Mouse (Mus musculus): ENCODE measurements around the gene Hs6st3. TPM values are rescaled to one million over a fixed set of nuclear protein-coding genes. Genes with fewer than 3 reads are reported as not detected.
A peak's percentile ranks its signal among the peaks of the same experiment; 100 is the strongest.
"Not testable (repeated sequence)": the region's sequence is repeated elsewhere in the genome, so short reads cannot be mapped to it uniquely, and the experiment has no call there.

The Hs6st3 gene
- polyA plus RNA-seq, 1 experiment = 17.6 TPM

DNA sequence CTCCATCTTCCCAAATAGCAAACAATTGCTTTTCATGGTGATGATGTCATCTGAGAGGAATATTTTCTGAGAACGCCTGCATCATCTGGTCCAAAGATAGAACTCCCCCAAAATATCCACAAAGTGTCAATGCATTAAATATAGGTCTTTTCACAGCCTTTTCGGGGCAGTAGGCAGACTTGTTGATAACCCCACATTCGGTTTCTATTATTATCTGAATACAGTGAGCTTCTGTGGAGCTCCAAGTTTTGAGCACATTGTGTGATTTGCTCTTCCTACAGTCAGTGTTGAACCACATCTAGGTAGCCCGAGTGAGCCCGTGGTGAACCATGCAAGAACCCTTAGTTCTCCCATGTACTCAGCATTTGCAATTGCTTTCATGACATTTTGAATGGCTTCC, 402.4 kb downstream of the Hs6st3 start:
- H3K27ac ChIP-seq (ENCODE audit: insufficient read depth, low read length) = no peak overlapping the region
- TF ChIP-seq POLR2A (IDR thresholded peaks at IDR 0.05; ENCODE audit: extremely low read depth, insufficient read depth, low read length) (no peak), CTCF (IDR thresholded peaks at IDR 0.05; ENCODE audit: extremely low read depth, insufficient read depth, low read length) (no peak)
- no peak overlapping the region for H3K4me3 ChIP-seq (ENCODE audit: insufficient read depth, low read length)
- H3K4me1 ChIP-seq (ENCODE audit: control insufficient read depth, insufficient read depth, low read length) = no peaks in the 10 kb centered on the region; the same call in 1 of the 2 replicates

DNA sequence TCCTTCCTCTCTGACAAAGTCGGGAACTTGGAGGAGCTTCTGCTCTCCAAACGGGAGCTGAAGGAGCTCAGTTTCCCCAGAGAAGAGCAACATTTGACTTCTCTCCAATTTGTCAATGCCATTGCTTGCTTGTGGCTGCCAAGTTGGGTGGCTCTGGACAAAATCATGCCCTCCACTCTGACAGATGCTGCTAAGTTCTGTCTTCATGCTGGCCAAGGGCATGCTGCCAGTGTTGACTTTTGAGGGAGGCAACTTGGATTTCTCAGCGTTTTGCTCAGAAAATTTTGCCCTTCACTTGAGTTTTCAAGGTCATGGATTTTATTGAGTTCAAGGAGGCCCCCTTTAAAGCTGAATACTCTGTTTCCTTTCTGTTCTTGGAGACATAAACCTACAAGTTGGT, 406.5 kb downstream of the Hs6st3 start:
- H3K27ac ChIP-seq (ENCODE audit: insufficient read depth, low read length) = no peak overlapping the region
- no peaks in the 10 kb centered on the region; the same call in 1 of the 2 replicates for H3K4me1 ChIP-seq (ENCODE audit: control insufficient read depth, insufficient read depth, low read length)
- TF ChIP-seq POLR2A (IDR thresholded peaks at IDR 0.05; ENCODE audit: extremely low read depth, insufficient read depth, low read length) = no peak
- TF ChIP-seq CTCF (IDR thresholded peaks at IDR 0.05; ENCODE audit: extremely low read depth, insufficient read depth, low read length) = no peak
- no peak overlapping the region for H3K4me3 ChIP-seq (ENCODE audit: insufficient read depth, low read length)

DNA sequence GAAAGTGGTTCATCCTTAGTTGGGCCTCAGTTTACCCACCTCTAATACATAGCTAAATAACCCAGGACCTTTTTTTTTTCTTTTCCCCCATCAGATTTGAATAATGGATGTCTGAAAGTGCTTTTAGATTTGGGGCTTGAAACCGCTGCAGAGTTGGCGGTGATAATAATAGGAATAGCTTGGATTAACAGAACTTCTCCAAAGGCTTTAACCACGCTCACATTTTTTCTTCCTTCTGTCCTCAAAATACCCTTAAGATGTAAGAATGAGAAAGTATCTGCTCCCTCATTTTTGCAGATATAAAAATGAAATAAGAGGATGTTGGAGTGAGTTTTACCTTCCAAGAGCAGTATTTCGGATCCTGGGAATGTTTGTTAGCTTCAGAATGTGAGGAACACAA, 420.2 kb downstream of the Hs6st3 start:
- Histone ChIP-seq H3K4me3 (ENCODE audit: insufficient read depth, low read length) (no peak overlapping the region), H3K4me1 (ENCODE audit: control insufficient read depth, insufficient read depth, low read length) (peaks cover 3% of the 10 kb centered on the region; the same call in 1 of the 2 replicates), H3K27ac (ENCODE audit: insufficient read depth, low read length) (peak overlapping the region; percentile 29; the same call in 1 of the 2 replicates)
- no peak for TF ChIP-seq POLR2A (IDR thresholded peaks at IDR 0.05; ENCODE audit: extremely low read depth, insufficient read depth, low read length)
- no peak for TF ChIP-seq CTCF (IDR thresholded peaks at IDR 0.05; ENCODE audit: extremely low read depth, insufficient read depth, low read length)

DNA sequence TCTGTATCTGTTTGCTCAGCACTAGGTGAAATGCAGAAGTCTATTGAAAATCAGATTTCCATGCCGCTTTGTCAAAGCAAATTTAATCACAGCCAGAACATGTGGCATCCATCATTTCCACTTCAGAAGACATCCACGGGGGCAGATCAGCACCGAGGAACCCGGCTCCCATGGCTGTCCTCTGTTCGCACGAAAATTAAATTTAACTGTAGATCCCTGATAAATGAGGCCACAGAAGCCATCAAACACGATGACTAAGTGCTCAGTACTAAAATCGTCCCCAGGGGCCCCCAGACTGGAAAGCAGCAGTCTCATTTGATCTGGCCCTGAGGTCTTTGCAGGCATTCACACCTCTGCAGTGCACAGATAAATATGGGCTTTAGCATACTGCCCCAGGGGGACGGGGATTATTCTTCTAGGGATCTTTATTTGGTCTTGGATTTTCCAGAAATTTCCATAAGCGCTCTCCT, 443.9 kb downstream of the Hs6st3 start:
- no peak for TF ChIP-seq POLR2A (IDR thresholded peaks at IDR 0.05; ENCODE audit: extremely low read depth, insufficient read depth, low read length)
- TF ChIP-seq CTCF (IDR thresholded peaks at IDR 0.05; ENCODE audit: extremely low read depth, insufficient read depth, low read length) = no peak
- Histone ChIP-seq H3K4me1 (ENCODE audit: control insufficient read depth, insufficient read depth, low read length) (peaks cover 1% of the 10 kb centered on the region; the same call in 1 of the 2 replicates), H3K4me3 (ENCODE audit: insufficient read depth, low read length) (no peak overlapping the region), H3K27ac (ENCODE audit: insufficient read depth, low read length) (no peak overlapping the region)

DNA sequence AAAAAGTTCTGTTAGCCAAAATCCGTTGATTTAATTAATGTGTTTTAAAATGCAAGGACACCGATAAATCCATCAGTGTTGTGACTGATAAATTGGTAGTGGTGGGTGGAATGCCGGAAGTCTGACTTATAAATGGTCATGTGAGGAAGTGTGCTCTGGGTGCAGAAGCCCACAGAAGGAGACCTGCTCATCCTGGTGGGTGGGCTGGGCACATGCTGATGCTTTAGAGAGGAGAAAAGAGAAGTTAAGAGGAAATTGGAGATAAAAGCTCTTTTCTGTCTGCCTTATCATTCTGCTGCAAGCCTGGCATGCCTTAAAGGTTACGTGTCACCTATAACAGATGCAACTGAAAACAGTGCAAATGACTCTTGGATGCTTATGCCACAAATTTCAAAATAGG, 446.9 kb downstream of the Hs6st3 start:
- TF ChIP-seq CTCF (IDR thresholded peaks at IDR 0.05; ENCODE audit: extremely low read depth, insufficient read depth, low read length) (no peak), POLR2A (IDR thresholded peaks at IDR 0.05; ENCODE audit: extremely low read depth, insufficient read depth, low read length) (no peak)
- Histone ChIP-seq H3K4me1 (ENCODE audit: control insufficient read depth, insufficient read depth, low read length) (no peaks in the 10 kb centered on the region), H3K4me3 (ENCODE audit: insufficient read depth, low read length) (no peak overlapping the region), H3K27ac (ENCODE audit: insufficient read depth, low read length) (no peak overlapping the region)

DNA sequence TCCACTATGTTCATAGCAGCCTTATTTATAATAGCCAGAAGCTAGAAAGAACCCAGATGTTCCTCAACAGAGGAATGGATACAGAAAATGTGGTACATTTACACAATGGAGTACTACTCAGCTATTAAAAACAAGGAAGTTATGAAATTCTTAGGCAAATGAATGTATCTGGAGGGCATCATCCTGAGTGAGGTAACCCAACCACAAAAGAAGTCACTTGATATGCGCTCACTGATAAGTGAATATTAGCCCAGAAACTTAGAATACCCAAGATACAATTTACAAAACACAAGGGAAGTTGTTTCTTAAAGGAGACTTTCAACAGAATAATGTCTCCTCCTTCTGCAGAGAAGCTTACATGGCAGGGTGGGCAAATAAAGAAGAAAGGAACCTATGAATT, 449.2 kb downstream of the Hs6st3 start:
- H3K27ac ChIP-seq (ENCODE audit: insufficient read depth, low read length); H3K4me1 ChIP-seq (ENCODE audit: control insufficient read depth, insufficient read depth, low read length); H3K4me3 ChIP-seq (ENCODE audit: insufficient read depth, low read length): not testable (repeated sequence)

DNA sequence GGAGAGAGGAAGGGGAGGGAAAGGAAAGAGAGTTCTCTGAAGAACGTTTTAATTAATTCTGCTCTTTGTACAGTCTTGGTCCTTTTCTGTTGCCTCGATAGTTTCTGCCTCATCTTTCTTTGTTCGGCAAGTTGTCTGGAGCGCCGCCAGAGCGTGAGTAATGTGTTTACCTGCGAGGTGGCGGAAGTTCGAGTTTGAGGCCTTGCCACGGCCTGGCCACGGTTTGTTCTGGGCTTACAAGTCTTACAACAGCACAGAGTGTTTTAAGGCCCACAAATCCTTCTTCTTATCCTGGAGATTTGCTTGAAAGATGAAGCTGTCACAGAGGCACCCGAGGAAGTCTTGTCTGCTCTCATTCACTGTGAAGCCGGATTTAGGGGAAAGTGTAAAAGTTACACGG, 466.2 kb downstream of the Hs6st3 start:
- Histone ChIP-seq H3K27ac (ENCODE audit: insufficient read depth, low read length) (no peak overlapping the region), H3K4me1 (ENCODE audit: control insufficient read depth, insufficient read depth, low read length) (no peaks in the 10 kb centered on the region), H3K4me3 (ENCODE audit: insufficient read depth, low read length) (no peak overlapping the region)
- TF ChIP-seq CTCF (IDR thresholded peaks at IDR 0.05; ENCODE audit: extremely low read depth, insufficient read depth, low read length) = no peak

DNA sequence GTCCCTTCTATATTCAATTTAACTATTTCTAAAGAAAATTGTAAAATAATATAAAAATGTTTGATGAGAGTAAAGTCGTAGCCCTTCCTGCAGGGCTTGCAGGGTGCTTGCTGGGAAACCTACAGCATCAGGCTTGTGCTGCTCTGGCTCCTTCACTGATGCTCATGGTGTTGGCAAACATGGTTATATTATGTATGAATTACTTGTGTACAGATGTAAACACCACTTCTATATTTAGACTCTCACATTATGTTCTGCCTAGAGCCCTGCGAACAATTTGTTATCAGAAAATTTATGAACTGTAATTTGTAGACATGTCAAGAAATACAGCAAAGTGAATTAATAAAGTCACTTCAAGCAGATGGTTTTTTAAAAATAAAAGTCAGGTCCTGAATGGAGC, 474.7 kb downstream of the Hs6st3 start:
- H3K4me3 ChIP-seq (ENCODE audit: insufficient read depth, low read length) = no peak overlapping the region
- TF ChIP-seq CTCF (IDR thresholded peaks at IDR 0.05; ENCODE audit: extremely low read depth, insufficient read depth, low read length) (no peak), POLR2A (IDR thresholded peaks at IDR 0.05; ENCODE audit: extremely low read depth, insufficient read depth, low read length) (no peak)
- no peak overlapping the region for H3K27ac ChIP-seq (ENCODE audit: insufficient read depth, low read length)
- no peaks in the 10 kb centered on the region for H3K4me1 ChIP-seq (ENCODE audit: control insufficient read depth, insufficient read depth, low read length)

DNA sequence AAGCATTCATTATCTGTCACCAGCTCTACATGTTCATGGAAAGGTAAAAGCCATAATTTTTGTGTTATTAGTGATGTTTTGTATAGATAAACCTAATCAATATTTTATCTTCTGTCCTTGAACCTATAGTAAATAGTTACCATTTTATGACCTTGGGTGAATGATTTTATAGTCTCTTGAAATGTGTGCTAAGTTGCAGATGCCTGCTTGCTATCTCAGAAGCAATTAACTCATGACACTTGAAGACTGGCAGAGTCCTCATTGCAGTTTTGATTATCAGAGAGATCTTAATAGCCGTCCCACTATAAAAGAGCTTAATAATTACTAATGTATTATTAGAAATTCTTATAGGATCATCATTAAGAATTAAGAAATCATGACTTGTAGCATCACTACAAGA, 491.0 kb downstream of the Hs6st3 start:
- TF ChIP-seq POLR2A (IDR thresholded peaks at IDR 0.05; ENCODE audit: extremely low read depth, insufficient read depth, low read length) = no peak
- no peak for TF ChIP-seq CTCF (IDR thresholded peaks at IDR 0.05; ENCODE audit: extremely low read depth, insufficient read depth, low read length)
- Histone ChIP-seq H3K27ac (ENCODE audit: insufficient read depth, low read length) (no peak overlapping the region), H3K4me3 (ENCODE audit: insufficient read depth, low read length) (no peak overlapping the region), H3K4me1 (ENCODE audit: control insufficient read depth, insufficient read depth, low read length) (peaks cover 2% of the 10 kb centered on the region; the same call in 1 of the 2 replicates)

DNA sequence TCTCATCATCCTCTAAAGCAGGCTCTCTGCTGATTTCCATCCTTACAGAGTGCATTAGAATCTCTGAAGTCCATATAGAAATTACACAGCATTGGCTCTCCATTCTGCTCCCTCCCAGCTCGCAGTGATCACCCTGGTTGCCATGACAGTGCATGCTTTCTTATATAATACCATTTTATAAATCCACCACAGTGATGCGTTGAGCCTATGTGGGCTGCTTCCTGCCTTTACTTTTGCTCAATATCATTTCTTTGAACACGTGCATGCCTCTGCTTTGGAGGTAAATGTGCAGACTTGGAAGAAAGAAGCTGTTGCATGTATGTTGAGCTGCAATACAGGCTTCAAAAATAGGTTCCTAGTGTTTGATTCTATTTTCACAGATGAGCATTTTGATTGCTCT, 494.9 kb downstream of the Hs6st3 start:
- Histone ChIP-seq H3K4me3 (ENCODE audit: insufficient read depth, low read length) (no peak overlapping the region), H3K4me1 (ENCODE audit: control insufficient read depth, insufficient read depth, low read length) (peaks cover 2% of the 10 kb centered on the region; the same call in 1 of the 2 replicates), H3K27ac (ENCODE audit: insufficient read depth, low read length) (no peak overlapping the region)
- TF ChIP-seq POLR2A (IDR thresholded peaks at IDR 0.05; ENCODE audit: extremely low read depth, insufficient read depth, low read length) (no peak), CTCF (IDR thresholded peaks at IDR 0.05; ENCODE audit: extremely low read depth, insufficient read depth, low read length) (no peak)

DNA sequence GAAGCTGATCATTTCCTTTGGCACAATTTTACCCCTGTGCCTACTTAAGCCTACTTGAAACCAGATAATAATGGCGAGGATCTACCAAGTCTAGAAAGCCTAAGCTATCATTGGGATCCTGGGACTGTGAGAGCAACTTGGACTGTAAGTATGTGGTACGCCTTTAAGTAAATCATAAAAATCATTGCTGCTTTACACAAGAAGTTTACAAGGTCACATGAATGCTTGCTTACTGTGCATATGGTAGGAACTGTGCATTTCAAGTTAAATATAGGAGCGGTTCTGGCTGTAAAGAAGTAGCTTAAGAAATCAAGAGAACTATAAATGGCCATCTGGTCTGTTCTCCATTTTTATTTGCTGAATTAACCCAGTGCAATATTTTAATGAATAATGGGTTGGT, 495.5 kb downstream of the Hs6st3 start:
- Histone ChIP-seq H3K27ac (ENCODE audit: insufficient read depth, low read length) (no peak overlapping the region), H3K4me3 (ENCODE audit: insufficient read depth, low read length) (no peak overlapping the region), H3K4me1 (ENCODE audit: control insufficient read depth, insufficient read depth, low read length) (peaks cover 2% of the 10 kb centered on the region; the same call in 1 of the 2 replicates)
- TF ChIP-seq CTCF (IDR thresholded peaks at IDR 0.05; ENCODE audit: extremely low read depth, insufficient read depth, low read length) = no peak
- no peak for TF ChIP-seq POLR2A (IDR thresholded peaks at IDR 0.05; ENCODE audit: extremely low read depth, insufficient read depth, low read length)

Measured in cortical plate, adult 2 months (tissue).